Mouse (Mus musculus) urinary bladder, postnatal 14 days (tissue): Measurements from ENCODE around the gene Nbl1.

ENCODE experiments used
- DNase-seq: peaks from one replicate; pipeline ENCODE4 v3.0.0; 2021; ENCODE audit warnings: low spot score

Nbl1 gene

GRCm38 (mm10) chr4:139100326-139100725 lies 7.5 kb upstream of the Nbl1 start:
- no peak for DNase-seq

DNA sequence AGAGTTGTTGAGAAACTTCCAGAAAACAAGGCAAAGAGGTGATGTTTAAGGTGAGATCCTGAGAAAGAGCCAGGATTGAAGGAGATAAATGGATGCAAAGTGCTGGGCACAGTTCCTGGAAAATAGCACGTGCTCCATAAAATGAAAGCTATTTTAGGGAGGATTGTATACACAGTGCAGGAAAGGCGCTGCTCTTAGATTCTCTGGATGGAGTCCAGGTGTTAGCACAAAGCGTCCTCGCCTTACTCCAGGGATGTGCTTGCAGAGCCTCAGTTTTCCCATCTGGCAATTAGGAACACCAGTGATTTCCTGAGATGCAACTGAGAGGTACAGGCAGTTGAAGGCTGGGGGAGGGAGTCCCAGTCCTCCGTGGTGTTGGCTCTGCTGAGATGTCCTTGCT lies 3.4 kb upstream of the Nbl1 start:
- DNase-seq, result no peak

DNA sequence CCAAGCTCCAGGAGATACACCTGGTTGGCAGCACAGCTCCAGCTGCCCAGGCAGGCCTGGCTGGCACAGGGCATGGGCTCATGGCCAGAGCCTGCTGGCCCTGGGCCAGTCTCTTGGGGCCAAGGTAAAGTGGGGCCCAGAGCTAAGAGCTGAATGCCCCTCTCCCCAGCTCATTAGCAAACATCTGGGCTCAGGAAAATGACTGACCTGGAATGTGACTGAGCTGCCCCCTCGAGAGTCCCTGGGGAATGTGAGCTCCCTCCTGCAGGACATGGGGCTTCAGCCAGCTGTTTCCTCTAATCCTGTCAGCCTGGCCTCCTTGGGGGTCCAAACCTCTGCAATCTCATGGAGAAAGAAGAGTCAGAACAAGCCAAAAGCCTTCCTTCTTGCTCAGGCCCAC lies 2.6 kb upstream of the Nbl1 start:
- DNase-seq, result peak; percentile 44

DNA sequence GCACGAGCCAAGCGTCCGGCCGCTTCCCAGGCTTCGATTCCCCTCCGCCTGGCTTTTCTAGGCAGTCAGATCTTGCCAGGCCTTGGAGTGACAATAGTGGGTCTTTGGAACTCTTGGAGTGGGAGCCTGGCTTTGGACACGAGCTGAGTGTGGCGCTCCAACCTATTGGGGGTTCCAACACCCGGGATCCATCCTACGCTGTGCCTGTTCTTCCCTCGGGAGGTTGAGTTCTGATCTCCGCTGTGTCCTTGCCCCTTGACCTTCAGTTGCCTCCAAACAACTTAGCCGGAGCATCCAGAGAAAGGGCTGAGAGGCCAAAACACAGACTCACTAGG lies 370 bp upstream of the Nbl1 start:
- no peak for DNase-seq

DNA sequence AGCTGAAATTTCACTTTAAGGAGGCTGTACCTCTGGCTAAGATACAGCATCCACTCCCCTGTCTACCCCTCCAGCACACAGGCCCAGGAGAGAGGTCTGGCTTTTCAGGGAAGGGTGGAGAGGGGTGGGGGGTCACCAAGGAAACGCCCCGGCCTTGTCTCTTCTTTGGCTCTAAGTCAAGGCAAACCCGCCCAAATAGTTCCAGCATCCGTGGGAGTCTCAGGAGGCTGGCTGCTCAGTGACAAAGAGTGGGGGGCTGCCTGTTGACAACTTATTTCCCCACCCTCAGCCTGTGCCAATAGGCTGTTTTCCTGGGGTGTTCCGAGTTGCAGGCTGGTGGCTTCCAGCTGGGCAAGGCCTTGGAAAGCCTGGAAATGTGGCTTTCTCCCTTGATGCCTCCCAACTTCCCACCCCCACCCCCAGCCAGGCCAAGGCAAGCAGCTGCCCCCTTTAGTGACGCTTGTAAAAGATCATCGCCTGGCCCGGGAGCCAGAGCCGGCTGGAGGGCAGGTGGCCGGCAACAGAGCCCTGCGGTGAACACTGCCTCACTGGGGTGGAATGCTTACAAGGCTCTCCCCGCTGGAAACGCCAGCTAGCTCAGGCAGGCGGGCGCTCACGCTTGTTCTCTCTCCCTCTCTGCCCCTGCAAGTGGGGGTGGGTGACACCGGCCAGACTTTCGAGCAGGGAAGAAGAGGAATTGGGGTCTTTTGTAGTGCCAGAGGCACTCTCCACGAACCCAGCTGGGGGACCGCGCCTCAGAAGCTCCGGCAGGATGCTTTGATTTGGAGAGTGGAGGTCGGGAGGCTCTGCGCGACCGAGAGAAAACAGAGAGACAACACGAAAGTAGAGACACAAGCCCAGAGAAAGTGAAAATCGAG lies 1.1 kb downstream of the Nbl1 start:
- DNase-seq, result peak; percentile 46

DNA sequence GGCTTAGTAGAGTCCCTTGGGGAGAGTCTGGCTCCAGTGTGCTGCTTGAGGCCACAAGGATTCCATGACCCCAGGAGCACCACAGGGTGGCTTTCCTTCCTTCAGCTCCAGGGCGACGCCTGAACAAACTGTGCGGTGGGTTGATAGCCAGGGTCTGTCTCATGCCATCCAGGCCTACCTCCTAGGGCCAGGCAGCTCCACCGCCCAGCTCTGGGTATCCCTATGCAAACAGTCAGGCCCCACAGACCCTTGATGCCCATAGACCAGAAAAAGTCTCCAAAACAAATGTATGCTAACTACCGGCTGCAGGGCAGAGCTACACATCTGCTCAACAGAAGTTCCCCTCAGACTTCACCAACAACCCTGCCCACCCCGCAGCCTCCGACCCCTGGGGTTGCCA lies 1.7 kb downstream of the Nbl1 start:
- no peak for DNase-seq

DNA sequence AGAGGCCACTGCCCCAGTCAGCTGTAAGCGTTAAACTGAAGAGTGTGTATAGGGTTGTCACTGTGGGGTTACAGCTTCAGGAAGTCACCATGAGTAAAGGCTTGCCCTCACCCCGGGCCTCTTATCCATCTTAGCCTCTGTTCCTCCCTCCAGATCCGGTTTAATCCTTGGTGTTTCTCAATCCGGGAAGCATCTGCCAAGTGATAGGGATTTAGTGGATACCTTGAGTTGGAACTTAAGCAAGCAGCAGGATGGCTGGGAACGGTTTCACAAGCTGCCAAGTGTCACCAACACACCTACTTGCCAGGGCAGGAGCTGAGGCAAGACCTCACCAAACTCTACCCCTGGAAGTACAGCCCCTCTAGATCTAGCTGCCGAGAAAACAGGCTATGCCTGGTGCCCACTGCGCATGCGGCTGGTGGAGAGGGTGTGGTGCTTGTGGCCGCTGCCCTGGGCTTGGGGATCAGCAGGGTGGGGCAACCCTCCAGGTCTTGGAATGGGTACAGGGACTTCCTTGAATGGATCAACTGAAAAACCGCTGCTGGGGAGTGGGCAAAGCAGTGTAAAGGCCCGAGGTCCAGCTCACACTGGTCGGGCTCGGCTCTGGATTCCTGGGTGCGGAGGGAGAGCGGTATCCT lies 2.4 kb downstream of the Nbl1 start:
- DNase-seq, result no peak

DNA sequence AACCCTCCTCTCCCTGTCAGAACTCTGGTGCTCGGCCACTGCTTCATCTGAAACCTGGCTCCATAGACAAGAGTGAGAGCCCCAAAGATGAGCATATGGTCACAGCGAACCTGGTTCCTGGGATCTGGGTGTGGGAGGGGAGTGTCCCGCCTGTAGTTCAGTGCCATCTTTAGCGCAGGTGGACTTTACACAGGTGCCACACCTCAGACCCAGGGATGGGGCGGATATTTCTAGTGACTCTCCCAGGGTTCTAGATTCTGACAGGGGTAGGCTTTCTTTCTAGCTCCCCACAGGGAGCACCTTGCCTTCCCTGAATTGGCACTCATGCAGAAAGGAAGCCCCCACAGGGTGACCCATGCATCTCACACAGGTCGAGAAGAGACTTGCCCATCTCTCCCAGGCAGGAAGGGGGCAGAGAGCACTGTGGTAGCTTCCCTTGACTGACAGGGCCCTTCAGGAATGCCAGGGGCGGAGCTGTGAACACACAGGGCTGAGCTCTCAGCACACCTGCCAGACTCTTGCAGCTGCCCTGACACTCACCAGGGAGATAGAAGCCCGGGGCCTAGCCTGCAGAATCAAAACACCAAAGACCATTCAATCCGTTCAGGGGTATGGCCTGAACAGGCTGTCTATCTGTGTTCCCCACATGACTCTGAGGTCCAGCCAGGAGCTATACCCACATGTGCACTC lies 3.7 kb downstream of the Nbl1 start:
- DNase-seq, result no peak

DNA sequence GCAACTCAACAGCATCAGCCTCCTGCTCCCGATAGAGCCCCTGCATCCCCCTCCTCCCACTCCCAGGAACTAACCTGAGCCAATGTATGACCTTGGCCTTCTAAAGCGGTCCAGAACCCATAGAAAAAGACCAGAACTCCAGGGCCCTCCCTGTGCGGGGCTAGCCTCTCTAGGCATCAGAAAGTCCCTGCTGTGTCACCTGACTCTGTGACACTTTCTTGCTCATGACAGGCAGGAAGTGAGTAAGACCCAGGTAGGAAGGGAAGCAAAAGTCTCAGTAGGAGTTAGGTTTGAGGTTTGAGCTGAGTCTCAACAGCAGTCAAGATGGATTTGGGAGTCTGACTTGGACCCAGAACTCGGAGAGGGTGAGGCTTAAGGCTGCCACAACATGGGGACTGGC lies 5.8 kb downstream of the Nbl1 start:
- no peak for DNase-seq

GRCm38 (mm10) chr4:139086037-139086436 lies 6.8 kb downstream of the Nbl1 start:
- peak; percentile 86 for DNase-seq

- DNase-seq, result no peak
Observed at GRCm38 (mm10) chr4:139085337-139085736, 7.5 kb downstream of the Nbl1 start.

DNA sequence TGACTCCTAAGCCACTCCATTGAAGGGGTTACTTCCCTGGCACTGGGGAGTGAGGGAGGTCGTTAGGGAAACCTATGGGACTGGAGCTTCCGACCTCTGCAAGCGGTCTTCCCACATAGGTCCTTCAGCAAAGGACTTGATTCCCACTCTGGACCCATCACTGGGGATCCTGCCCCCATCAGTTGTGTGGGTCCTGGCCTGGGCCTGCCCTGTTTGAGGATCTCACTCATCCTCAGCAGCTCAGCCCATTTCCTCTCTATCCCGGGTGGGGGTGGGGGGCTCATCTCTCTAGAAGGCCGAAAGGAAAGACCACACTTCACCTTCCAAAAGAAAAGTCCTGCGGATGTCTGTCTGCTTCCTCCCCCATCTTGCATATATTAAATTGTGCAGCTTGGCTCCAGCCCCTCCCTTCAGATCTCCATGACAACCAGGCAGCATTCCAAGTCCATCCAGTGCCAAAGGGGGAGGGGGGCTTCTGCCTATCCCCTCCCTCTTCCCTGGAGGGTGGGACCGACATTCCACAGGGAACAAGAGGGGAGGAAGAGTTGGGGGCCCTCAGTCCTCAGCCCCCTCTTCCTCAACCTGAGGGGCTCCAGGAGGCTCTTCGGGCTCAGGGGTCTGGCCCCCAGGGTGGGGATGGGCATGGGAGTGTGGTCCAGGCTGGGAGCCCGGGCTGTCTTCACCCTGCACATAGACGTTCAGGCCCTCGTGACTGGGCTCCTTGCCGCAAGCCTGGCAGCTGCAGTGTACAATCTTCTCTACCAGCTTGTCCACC lies 9.8 kb downstream of the Nbl1 start:
- no peak for DNase-seq

DNA sequence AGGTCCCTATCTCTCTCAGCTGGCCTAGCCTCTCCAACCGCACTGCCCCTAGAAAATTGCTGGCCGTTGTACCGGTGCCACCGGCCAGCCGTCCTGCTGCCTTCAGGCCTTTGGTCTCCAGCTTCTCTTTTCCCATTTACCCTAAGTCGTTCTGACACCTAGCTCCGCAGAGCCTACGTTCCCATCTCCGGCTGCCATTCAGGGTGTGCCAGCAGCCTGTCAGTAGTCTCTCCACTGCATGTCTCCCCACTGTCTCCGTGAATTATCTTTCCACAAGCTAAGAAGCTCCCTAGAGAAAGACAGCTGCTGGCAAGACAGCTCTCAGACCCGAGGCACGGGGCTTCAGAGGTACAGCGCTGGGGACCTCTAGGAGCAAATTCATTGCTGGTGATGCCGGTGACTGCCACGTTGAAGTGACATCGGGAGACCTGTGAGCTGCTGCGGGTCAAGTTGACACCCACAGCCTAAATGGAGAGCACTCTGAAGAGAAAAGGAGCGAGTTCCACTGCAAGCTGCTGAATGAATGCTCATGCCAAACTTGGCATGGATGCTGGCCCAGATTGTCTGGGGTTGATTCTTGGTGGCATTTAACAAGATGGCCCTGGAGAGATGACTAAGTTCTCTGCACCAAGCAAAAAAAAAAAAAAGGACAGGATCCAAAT lies 11.4 kb downstream of the Nbl1 start:
- no peak for DNase-seq

DNA sequence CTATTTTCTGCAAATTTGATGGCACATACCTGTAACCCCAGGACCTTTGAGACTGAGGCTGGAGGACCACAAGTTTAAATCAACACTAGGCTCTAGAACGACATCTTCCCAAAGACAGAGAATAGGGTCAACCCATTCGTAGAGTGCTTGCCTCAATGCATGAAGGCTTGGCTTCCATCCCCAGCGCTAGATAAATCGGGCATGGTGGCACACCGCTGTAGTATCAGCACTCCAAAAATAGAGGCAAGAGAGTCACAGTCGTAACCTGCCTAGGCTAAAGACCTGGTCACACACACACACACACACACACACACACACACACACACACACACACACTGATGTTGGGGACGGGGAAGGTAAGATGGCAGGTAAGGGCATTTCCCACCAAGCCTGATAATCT lies 12.5 kb downstream of the Nbl1 start:
- no peak for DNase-seq

DNA sequence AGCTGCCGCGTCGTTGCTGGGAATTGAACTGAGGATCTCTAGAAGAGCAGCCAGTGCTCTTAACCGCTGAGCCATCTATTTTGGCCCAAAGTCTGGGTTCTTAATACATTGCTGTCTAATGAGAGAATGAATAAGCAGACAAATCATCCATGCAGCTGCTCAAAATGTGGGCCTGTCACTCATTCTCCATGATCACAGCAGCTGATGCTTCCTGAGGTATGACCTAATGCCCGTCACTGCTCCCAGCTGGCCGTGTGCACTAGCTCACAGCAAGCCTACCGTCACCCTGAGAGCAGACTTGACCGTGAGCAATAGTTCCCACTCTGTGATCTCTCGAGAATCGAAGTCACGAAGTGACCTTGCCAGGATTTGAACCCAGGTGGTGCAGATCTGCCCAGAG lies 13.4 kb downstream of the Nbl1 start:
- no peak for DNase-seq

GRCm38 (mm10) chr4:139078726-139079125 lies 14.1 kb downstream of the Nbl1 start:
- DNase-seq, result no peak

- no peak for DNase-seq
Observed at GRCm38 (mm10) chr4:139078313-139078712, 14.5 kb downstream of the Nbl1 start.

DNA sequence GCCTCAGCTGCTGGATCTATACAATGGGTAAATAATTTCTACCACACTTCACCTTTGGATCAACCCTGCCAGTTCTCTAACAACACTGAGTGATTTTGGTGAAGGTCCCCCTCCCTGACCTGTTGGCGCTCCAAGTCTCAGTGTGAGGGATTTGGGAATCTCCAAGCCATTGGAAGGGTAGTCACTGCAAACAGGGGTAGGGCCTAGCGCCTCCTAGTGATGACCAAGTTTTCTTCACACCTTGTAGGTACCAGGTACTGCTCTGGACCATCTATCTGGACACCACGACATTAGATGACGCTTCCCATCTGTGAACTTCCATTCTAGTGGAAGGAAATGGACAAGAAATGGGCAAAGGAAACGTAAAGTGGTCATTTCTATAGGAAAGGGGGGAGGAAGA lies 16.9 kb downstream of the Nbl1 start:
- no peak for DNase-seq

GRCm38 (mm10) chr4:139075041-139075711 lies 17.6 kb downstream of the Nbl1 start, which contains the start of gene Htr6:
Gene Htr6, minus strand, starts transcription at chr4:139075570.
- no peak for DNase-seq

DNA sequence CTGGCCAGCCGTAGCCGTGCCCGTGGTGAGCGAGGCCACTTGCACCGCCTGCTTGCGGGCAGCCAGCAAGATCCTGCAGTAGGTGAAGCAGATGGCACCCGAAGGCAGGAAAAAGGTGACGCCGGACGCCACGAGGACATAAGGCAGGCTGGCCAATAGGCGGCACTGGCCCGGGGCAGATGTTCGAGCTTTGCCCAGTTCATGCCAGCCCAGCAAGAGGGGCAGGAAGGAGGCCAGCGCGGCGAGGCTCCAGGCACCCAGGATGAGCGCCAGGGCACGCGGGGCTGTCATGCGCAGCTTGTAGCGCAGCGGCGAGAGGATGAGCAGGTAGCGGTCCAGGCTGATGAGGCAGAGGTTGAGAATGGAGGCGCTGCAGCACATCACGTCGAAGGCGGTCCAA lies 18.7 kb downstream of the Nbl1 start:
- DNase-seq, result no peak

DNA sequence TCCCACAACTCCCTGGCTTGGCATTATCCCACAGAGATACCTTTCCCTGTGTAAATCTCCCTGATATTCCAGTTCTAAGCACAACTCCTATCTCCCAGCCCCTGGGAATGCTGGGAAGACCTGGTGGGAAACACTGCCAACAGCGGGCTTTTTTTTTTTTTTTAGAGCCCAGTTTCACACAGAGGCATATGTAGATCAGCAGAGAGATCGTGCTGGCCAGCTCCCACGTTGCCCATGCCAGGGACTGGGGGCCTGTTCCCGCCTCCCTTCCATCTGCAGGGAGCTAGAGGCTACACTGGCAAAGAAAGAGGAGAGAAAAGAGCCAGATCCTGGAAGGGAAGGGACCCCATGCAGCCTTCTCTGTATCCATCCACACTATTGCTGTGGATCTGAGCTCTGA lies 24.5 kb downstream of the Nbl1 start:
- DNase-seq, result no peak
